Mouse (Mus musculus) heart, embryonic 15.5 days (tissue): ENCODE measurements around the gene Zfp91. TPM values are rescaled to one million over a fixed set of nuclear protein-coding genes. Genes with fewer than 3 reads are reported as not detected.

Experiments used
- ATAC-seq: fragments of 200-750 bp; cut with Nextera tagmentation; replicated peaks from 2 replicates; pipeline ENCODE4 v1.8.0; 2017; ENCODE audit warnings: low read depth, moderate TSS enrichment; ENCODE audit not compliant: insufficient number of reproducible peaks, insufficient read depth, low FRiP score
- H3K27ac ChIP-seq: fragments of 300-500 bp; sonication (generic); 2 replicates; pipeline ENCODE4 v1.5.1; 2015; ENCODE audit warnings: mild to moderate bottlenecking, inconsistent platforms
- H3K27me3 ChIP-seq: fragments of 300-500 bp; sonication (generic); 2 replicates; pipeline ENCODE4 v1.6.1; 2015; ENCODE audit warnings: inconsistent platforms
- H3K36me3 ChIP-seq: fragments of 300-500 bp; sonication (generic); 2 replicates; pipeline ENCODE4 v1.6.1; 2015; ENCODE audit warnings: mild to moderate bottlenecking, inconsistent platforms
- H3K4me1 ChIP-seq: fragments of 300-500 bp; sonication (generic); replicated peaks from 2 replicates; pipeline ENCODE4 v1.6.1; 2015; ENCODE audit warnings: inconsistent platforms
- H3K4me2 ChIP-seq: fragments of 300-500 bp; sonication (generic); 2 replicates; pipeline ENCODE4 v1.6.1; 2015; ENCODE audit warnings: inconsistent platforms, mild to moderate bottlenecking, moderate library complexity
- H3K4me3 ChIP-seq: fragments of 300-500 bp; sonication (generic); 2 replicates; pipeline ENCODE4 v1.5.1; 2015; ENCODE audit warnings: mild to moderate bottlenecking, inconsistent platforms
- H3K9ac ChIP-seq: fragments of 300-500 bp; sonication (generic); 2 replicates; pipeline ENCODE4 v1.6.1; 2015; ENCODE audit warnings: mild to moderate bottlenecking, inconsistent platforms
- H3K9me3 ChIP-seq: fragments of 300-500 bp; sonication (generic); replicated peaks from 2 replicates; pipeline ENCODE4 v1.6.1; 2016; ENCODE audit warnings: inconsistent platforms
- WGBS: fragments of 180-500 bp; shearing (Covaris S2); methylation state at CpG from one replicate; pipeline ENCODE4 v1.1.7; 2015; ENCODE audit warnings: mixed read lengths; 5-methylcytosine and 5-hydroxymethylcytosine counted together
- polyA plus RNA-seq: library from polyadenylated mRNA; unstranded; fragments of >200 nt; fragmentation: Nextera tagmentation; extraction: Ambion mirVana; gene quantifications from 2 replicates; pipeline ENCODE4 v1.2.1, GENCODE M21; 2015

Zfp91 gene
- polyA plus RNA-seq, 1 experiment from 2014 or later: 11.4 TPM

- Histone ChIP-seq H3K4me1 (peaks cover 12% of the 10 kb centered on the region), H3K4me3 (no peak overlapping the region), H3K36me3 (no peaks in the 10 kb centered on the region), H3K27ac (no peak overlapping the region), H3K27me3 (no peaks in the 10 kb centered on the region), H3K9me3 (no peaks in the 10 kb centered on the region), H3K9ac (no peak overlapping the region), H3K4me2 (no peak overlapping the region)
- ATAC-seq: no peak
Observed at GRCm38 (mm10) chr19:12792374-12792773, 3.6 kb downstream of the Zfp91 start.

DNA sequence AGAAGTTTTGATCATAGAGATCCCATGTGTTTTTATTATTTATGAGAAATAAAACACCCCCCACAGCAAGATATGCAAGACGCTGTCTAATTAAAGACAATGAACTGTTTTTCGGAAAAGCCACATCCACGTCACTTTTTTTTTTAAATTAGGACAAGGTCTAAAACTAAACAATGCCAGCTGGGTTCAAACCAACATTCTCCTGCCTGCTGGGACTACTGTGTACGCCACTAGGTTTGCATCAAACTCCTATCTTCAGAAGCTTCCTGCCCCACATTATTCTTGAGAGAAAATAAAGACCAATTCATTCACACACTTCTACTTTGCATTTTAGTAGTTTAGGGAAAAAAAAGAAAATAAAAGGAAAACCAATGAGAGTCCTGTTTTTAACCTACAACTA is 8.2 kb downstream of the Zfp91 start:
- H3K9ac ChIP-seq: no peak overlapping the region
- 76% methylated on average over 4 of the region's 4 CpGs for WGBS
- H3K4me3 ChIP-seq: no peak overlapping the region
- H3K27me3 ChIP-seq: no peaks in the 10 kb centered on the region
- H3K27ac ChIP-seq: no peak overlapping the region
- peaks cover 9% of the 10 kb centered on the region for H3K4me1 ChIP-seq
- H3K9me3 ChIP-seq: no peaks in the 10 kb centered on the region
- no peak overlapping the region for H3K4me2 ChIP-seq
- no peaks in the 10 kb centered on the region for H3K36me3 ChIP-seq
- no peak for ATAC-seq

DNA sequence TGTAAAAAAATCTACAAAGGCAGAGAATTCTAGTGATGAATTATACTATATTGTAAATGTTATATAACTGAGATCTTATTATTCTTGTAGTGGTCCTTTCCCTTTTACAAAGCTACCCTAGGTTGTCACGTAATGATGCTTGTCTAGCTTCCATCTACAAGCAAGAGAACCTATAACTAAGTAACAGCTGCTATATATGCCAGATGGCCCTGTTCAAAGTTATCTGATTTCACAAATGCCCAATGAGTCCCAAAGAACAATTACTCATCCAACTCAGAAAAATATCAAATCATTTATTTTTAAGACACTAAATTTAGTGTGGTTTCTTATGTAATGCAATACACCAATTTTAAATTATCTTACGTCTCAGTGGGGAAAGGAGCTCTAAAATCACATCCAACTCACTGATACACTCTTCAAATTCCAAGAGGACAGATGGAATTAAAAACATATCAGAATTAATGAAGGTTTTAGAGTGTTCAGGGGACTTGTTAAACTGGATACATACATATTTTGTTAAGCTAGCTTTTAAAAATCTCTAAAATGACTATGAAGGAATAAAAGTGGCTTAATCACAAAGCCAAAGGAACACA is 9.0 kb downstream of the Zfp91 start:
- no peaks in the 10 kb centered on the region for H3K36me3 ChIP-seq
- H3K9me3 ChIP-seq: no peaks in the 10 kb centered on the region
- peaks cover 9% of the 10 kb centered on the region for H3K4me1 ChIP-seq
- 79% methylated on average over 2 of the region's 2 CpGs for WGBS
- H3K27me3 ChIP-seq: no peaks in the 10 kb centered on the region
- no peak overlapping the region for H3K27ac ChIP-seq
- no peak overlapping the region for H3K4me3 ChIP-seq
- H3K9ac ChIP-seq: no peak overlapping the region
- ATAC-seq: no peak
- no peak overlapping the region for H3K4me2 ChIP-seq

GRCm38 (mm10) chr19:12780437-12780836 is 15.5 kb downstream of the Zfp91 start:
- Histone ChIP-seq H3K9me3 (no peaks in the 10 kb centered on the region), H3K27me3 (no peaks in the 10 kb centered on the region), H3K36me3 (peaks cover 17% of the 10 kb centered on the region), H3K4me3 (no peak overlapping the region), H3K4me1 (no peaks in the 10 kb centered on the region; the same call in 1 of the 2 replicates), H3K4me2 (no peak overlapping the region), H3K9ac (no peak overlapping the region), H3K27ac (no peak overlapping the region)
- no peak for ATAC-seq

DNA sequence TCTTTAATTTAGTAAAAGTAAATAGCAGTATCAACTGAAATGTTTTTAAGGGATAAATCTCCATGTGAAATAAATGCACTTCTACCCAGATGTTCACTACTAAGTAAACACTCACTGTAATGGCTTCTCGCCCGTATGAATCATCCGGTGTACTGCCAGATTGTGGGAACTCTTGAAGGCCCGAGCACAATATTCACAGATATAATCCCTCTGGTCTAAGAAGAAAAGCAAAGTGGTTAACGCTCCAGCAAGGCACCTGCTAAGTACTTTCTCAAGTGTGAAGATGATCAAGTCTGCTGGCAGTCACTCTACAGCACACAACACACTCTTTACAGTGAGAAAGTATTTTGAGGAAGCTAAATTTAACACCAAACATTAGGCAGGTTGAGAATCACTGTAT is 25.0 kb downstream of the Zfp91 start:
- H3K4me2 ChIP-seq: no peak overlapping the region
- H3K36me3 ChIP-seq: peaks cover 44% of the 10 kb centered on the region
- no peak for ATAC-seq
- 80% methylated on average over 5 of the region's 5 CpGs for WGBS
- no peaks in the 10 kb centered on the region for H3K27me3 ChIP-seq
- H3K4me1 ChIP-seq: no peaks in the 10 kb centered on the region
- H3K9me3 ChIP-seq: no peaks in the 10 kb centered on the region
- no peak overlapping the region for H3K4me3 ChIP-seq
- H3K9ac ChIP-seq: no peak overlapping the region
- no peak overlapping the region for H3K27ac ChIP-seq

DNA sequence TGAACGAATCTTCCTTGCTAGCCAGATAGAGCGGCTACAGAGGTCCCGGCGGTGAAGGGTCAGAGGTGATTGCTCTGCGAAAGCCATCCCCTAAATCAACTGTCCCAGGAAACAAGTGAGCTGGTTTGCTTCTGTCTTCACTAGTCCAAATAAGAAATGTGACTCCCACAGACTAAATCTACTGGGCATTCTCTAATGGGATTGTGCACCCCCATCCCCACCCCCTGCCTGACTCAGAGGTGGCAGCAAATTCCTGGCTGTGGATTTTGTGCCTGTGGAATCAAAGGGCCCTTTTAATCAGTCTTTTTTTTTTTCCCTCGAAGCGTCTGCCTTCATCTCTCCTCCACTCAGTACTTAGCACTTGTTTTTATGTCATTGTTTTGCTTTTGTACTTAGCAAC is 30.6 kb downstream of the Zfp91 start, which contains the start of gene Cntf:
Gene Cntf (minus strand): TSS at position 325 of the 400 bp plus-strand sequence.
- H3K9me3 ChIP-seq: no peaks in the 10 kb centered on the region
- H3K9ac ChIP-seq: no peak within 1 kb of the TSS
- no peak within 1 kb of the TSS for H3K4me3 ChIP-seq
- no peaks in the 10 kb centered on the region for H3K27me3 ChIP-seq
- no peak within 1 kb of the TSS for H3K4me2 ChIP-seq
- H3K36me3 ChIP-seq: peaks cover 55% of the 10 kb centered on the region
- H3K27ac ChIP-seq: no peak within 1 kb of the TSS
- no peak for ATAC-seq
- H3K4me1 ChIP-seq: no peaks in the 10 kb centered on the region
- 65% methylated on average over 7 of the region's 7 CpGs for WGBS

- no peak for ATAC-seq
- H3K27ac ChIP-seq: no peak overlapping the region
- no peaks in the 10 kb centered on the region for H3K9me3 ChIP-seq
- H3K4me2 ChIP-seq: no peak overlapping the region
- 56% methylated on average over 2 of the region's 2 CpGs for WGBS
- peaks cover 31% of the 10 kb centered on the region for H3K36me3 ChIP-seq
- no peak overlapping the region for H3K4me3 ChIP-seq
- no peak overlapping the region for H3K9ac ChIP-seq
- H3K27me3 ChIP-seq: no peaks in the 10 kb centered on the region
- no peaks in the 10 kb centered on the region for H3K4me1 ChIP-seq
Observed at GRCm38 (mm10) chr19:12762212-12763130, 33.5 kb downstream of the Zfp91 start.

DNA sequence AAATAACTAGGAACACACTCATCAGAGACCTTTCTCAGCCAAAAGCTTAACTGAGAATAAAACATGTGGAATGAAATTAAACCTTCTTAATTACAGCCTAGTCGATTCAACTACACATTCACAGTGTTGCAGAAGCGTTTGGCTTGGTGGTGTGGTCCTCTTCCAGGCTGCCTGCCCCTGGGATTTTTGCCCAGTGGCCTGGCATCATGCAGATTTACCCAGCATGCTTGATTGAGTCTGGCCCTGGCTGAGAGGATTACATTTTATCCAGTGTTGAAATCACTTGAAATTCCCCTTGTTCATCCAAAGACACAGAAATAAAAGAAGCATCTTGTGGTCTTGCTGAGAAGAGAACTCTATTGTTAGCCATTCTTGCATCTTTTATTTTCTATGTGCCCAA is 36.3 kb downstream of the Zfp91 start:
- no peak overlapping the region for H3K9ac ChIP-seq
- WGBS: 69% methylated on average over 2 of the region's 2 CpGs
- no peaks in the 10 kb centered on the region for H3K4me1 ChIP-seq
- H3K4me2 ChIP-seq: no peak overlapping the region
- no peak overlapping the region for H3K27ac ChIP-seq
- peaks cover 19% of the 10 kb centered on the region for H3K36me3 ChIP-seq
- H3K27me3 ChIP-seq: no peaks in the 10 kb centered on the region
- H3K9me3 ChIP-seq: no peaks in the 10 kb centered on the region
- no peak for ATAC-seq
- no peak overlapping the region for H3K4me3 ChIP-seq

GRCm38 (mm10) chr19:12758936-12759478 is 36.9 kb downstream of the Zfp91 start:
- no peak overlapping the region for H3K9ac ChIP-seq
- H3K36me3 ChIP-seq: peaks cover 15% of the 10 kb centered on the region
- WGBS: 74% methylated on average over 1 of the region's 1 CpGs
- no peaks in the 10 kb centered on the region for H3K9me3 ChIP-seq
- no peaks in the 10 kb centered on the region for H3K4me1 ChIP-seq
- no peak overlapping the region for H3K4me3 ChIP-seq
- ATAC-seq: no peak
- H3K27ac ChIP-seq: no peak overlapping the region
- no peak overlapping the region for H3K4me2 ChIP-seq
- H3K27me3 ChIP-seq: no peaks in the 10 kb centered on the region

- Histone ChIP-seq H3K4me2 (no peak overlapping the region), H3K27ac (no peak overlapping the region), H3K9ac (no peak overlapping the region), H3K27me3 (no peaks in the 10 kb centered on the region), H3K9me3 (no peaks in the 10 kb centered on the region), H3K36me3 (no peaks in the 10 kb centered on the region), H3K4me1 (no peaks in the 10 kb centered on the region), H3K4me3 (no peak overlapping the region)
- WGBS: 66% methylated on average over 3 of the region's 3 CpGs
- ATAC-seq: no peak
Observed at GRCm38 (mm10) chr19:12756286-12756685, 39.6 kb downstream of the Zfp91 start.

DNA sequence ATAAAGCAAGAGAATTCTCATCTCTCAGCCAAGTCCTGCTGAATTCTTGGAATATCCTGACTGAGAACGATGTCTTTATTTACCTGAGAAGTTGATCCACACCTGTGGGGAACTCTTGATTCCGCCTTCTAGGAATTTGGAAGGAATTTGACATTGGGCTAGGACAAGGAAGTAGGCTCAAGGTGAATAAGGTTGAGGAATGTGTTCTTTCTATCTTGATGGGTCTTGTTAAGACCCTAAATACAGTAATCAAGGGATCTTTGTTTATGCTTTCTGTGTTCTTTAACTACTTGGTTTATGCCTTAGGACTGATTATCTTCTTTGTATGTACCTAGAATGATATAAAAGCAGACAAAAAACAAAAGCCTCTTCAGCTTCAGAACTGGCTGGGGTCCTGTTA is 64.0 kb downstream of the Zfp91 start:
- no peaks in the 10 kb centered on the region for H3K27me3 ChIP-seq
- H3K27ac ChIP-seq: no peak overlapping the region
- no peak overlapping the region for H3K4me2 ChIP-seq
- ATAC-seq: no peak
- H3K36me3 ChIP-seq: no peaks in the 10 kb centered on the region
- no peak overlapping the region for H3K4me3 ChIP-seq
- H3K9ac ChIP-seq: no peak overlapping the region
- no peaks in the 10 kb centered on the region for H3K9me3 ChIP-seq
- no peaks in the 10 kb centered on the region for H3K4me1 ChIP-seq
- 67% methylated on average over 2 of the region's 2 CpGs for WGBS
